In genomic region chr2:160620279-160620963, GRCm38 (mm10) we compare ENCODE assay signal across 8 mouse cellular contexts. TPM values are rescaled to one million over a fixed set of nuclear protein-coding genes. Genes with fewer than 3 reads are reported as not detected.
DNase-seq lines count a peak whose midpoint lies in the region; ATAC-seq and TF ChIP-seq lines count a peak whose summit lies in the region.

No protein-coding gene starts in this region.

- H3K36me3 ChIP-seq in hindbrain, postnatal 0 days (ENCODE audit: insufficient read depth, low read length): no peaks in the 10 kb centered on the region
- H3K36me3 ChIP-seq in hindbrain, embryonic 11.5 days (ENCODE audit: control insufficient read depth, insufficient read depth, low read length): no peaks in the 10 kb centered on the region
- no peaks in the 10 kb centered on the region for H3K36me3 ChIP-seq in heart, embryonic 14.5 days (ENCODE audit: control insufficient read depth, insufficient read depth, low read length)

- 65% methylated on average over 6 of the region's 6 CpGs for WGBS in hindbrain, postnatal 0 days
- WGBS in hindbrain, embryonic 11.5 days: 77% methylated on average over 6 of the region's 6 CpGs
- 79% methylated on average over 6 of the region's 6 CpGs for WGBS in heart, embryonic 14.5 days

- DNase-seq in hindbrain, postnatal 0 days (ENCODE audit: low spot score): no peak
- no peak for DNase-seq in hindbrain, embryonic 11.5 days (ENCODE audit: low spot score)
- DNase-seq in lung, postnatal 10 days: peak; percentile 19
- no peak for DNase-seq in cerebellum, postnatal 14 days
- DNase-seq in layer of hippocampus, postnatal 10 days (ENCODE audit: low spot score in 2 of 2): no peak
- DNase-seq in kidney, postnatal 14 days: no peak

- no peak overlapping the region for H3K4me3 ChIP-seq in hindbrain, postnatal 0 days (ENCODE audit: low read length)
- no peak overlapping the region for H3K4me3 ChIP-seq in hindbrain, embryonic 11.5 days (ENCODE audit: low read depth, low read length)
- peak overlapping the region; percentile 53; the same call in 1 of the 2 replicates for H3K4me3 ChIP-seq in bone marrow macrophage, adult 2 months (ENCODE audit: insufficient read depth, low read length)
- no peak overlapping the region for H3K4me3 ChIP-seq in heart, embryonic 14.5 days (ENCODE audit: control insufficient read depth in 1 of 2, insufficient read depth in 1 of 2, low read depth in 1 of 2, low read length in 2 of 2)

- no peak for TF ChIP-seq CTCF in hindbrain, postnatal 0 days (IDR thresholded peaks at IDR 0.05; ENCODE audit: low read depth)
- no peak for TF ChIP-seq CTCF in bone marrow macrophage, adult 2 months (IDR thresholded peaks at IDR 0.05; ENCODE audit: low read depth, low read length)

- H3K9me3 ChIP-seq in hindbrain, postnatal 0 days (ENCODE audit: low read length): no peaks in the 10 kb centered on the region
- no peaks in the 10 kb centered on the region for H3K9me3 ChIP-seq in hindbrain, embryonic 11.5 days (ENCODE audit: control insufficient read depth, low read length)
- no peaks in the 10 kb centered on the region for H3K9me3 ChIP-seq in heart, embryonic 14.5 days (ENCODE audit: control insufficient read depth, low read length)

- H3K9ac ChIP-seq in hindbrain, postnatal 0 days (replicated peaks; ENCODE audit: low read length): no peak overlapping the region
- H3K9ac ChIP-seq in hindbrain, embryonic 11.5 days (ENCODE audit: low read depth, low read length): no peak overlapping the region
- H3K9ac ChIP-seq in heart, embryonic 14.5 days (ENCODE audit: low read length): no peak overlapping the region

- no peaks in the 10 kb centered on the region for H3K27me3 ChIP-seq in hindbrain, postnatal 0 days (ENCODE audit: insufficient read depth, low read length)
- no peaks in the 10 kb centered on the region for H3K27me3 ChIP-seq in hindbrain, embryonic 11.5 days (ENCODE audit: control insufficient read depth, insufficient read depth, low read length)
- no peaks in the 10 kb centered on the region for H3K27me3 ChIP-seq in heart, embryonic 14.5 days (ENCODE audit: control insufficient read depth, insufficient read depth, low read length)

- peaks cover 15% of the 10 kb centered on the region; the same call in 1 of the 2 replicates for H3K4me1 ChIP-seq in hindbrain, postnatal 0 days (ENCODE audit: insufficient read depth, low read length)
- no peaks in the 10 kb centered on the region for H3K4me1 ChIP-seq in hindbrain, embryonic 11.5 days (replicated peaks; ENCODE audit: control insufficient read depth, insufficient read depth, low read length)
- H3K4me1 ChIP-seq in bone marrow macrophage, adult 2 months (ENCODE audit: control insufficient read depth, insufficient read depth, low read length): peaks cover 35% of the 10 kb centered on the region
- peaks cover 18 to 25% of the 10 kb centered on the region in 2 experiments for H3K4me1 ChIP-seq in heart, embryonic 14.5 days (ENCODE audit: control insufficient read depth in 2 of 2, insufficient read depth in 2 of 2, low read length in 2 of 2)

- ATAC-seq in hindbrain, postnatal 0 days: no peak
- no peak for ATAC-seq in hindbrain, embryonic 11.5 days (ENCODE audit: low FRiP score)
- ATAC-seq in heart, embryonic 14.5 days (ENCODE audit: insufficient number of reproducible peaks, insufficient read depth, low FRiP score, low read depth): no peak

- no peak for TF ChIP-seq POLR2A in bone marrow macrophage, adult 2 months (IDR thresholded peaks at IDR 0.05; ENCODE audit: borderline replicate concordance, low read depth, low read length)

- 0 out of 2 replicates have a peak overlapping the region, but pooled peaks have one; percentile 5 for H3K4me2 ChIP-seq in hindbrain, postnatal 0 days (ENCODE audit: low read depth, low read length)
- H3K4me2 ChIP-seq in hindbrain, embryonic 11.5 days (replicated peaks; ENCODE audit: low read depth, low read length): no peak overlapping the region
- H3K4me2 ChIP-seq in heart, embryonic 14.5 days (ENCODE audit: low read length): peak overlapping the region; percentile 38

- peak overlapping the region; percentile 41; the same call in 1 of the 2 replicates for H3K27ac ChIP-seq in hindbrain, postnatal 0 days
- H3K27ac ChIP-seq in hindbrain, embryonic 11.5 days (ENCODE audit: low read depth, low read length): no peak overlapping the region
- peak overlapping the region; percentile 94 for H3K27ac ChIP-seq in bone marrow macrophage, adult 2 months (ENCODE audit: insufficient read depth, low read depth, low read length)
- H3K27ac ChIP-seq in heart, embryonic 14.5 days (replicated peaks in 1 of 2; ENCODE audit: control insufficient read depth in 1 of 2, insufficient read depth in 1 of 2, low read depth in 2 of 2, low read length in 2 of 2): peak overlapping the region; percentile 52 to 87; a peak in 3 of 4 replicates

RNA-seq across cellular contexts. Expression of gene Top1, which starts 25.3 kb away (rescaled TPM):
- total RNA-seq in hindbrain, postnatal 0 days (2014; rRNA removed): 22.2 and 28.8 TPM in 2 replicates
- 44.9 and 50.7 TPM in 2 replicates for polyA plus RNA-seq in hindbrain, postnatal 0 days (2015; fragmentation: Nextera tagmentation; extraction: Ambion mirVana)
- polyA plus RNA-seq in hindbrain, embryonic 11.5 days (2014; fragmentation: Nextera tagmentation; extraction: Ambion mirVana): 106 and 123 TPM in 2 replicates
- polyA plus RNA-seq in bone marrow macrophage, adult 2 months (2012; ENCODE audit: insufficient read depth, insufficient read length, missing spikeins): 42.9 and 43.3 TPM in 2 replicates
- polyA plus RNA-seq in heart, embryonic 14.5 days (2014; fragmentation: Nextera tagmentation; extraction: Ambion mirVana): 48.6 and 49.7 TPM in 2 replicates
- total RNA-seq in layer of hippocampus, postnatal 10 days (2021): 10 to 100 TPM; 84.6 to 88.4 TPM
